Mouse (Mus musculus) embryonic facial prominence, embryonic 12.5 days (tissue): Measurements from ENCODE around the gene Pigg. TPM values are rescaled to one million over a fixed set of nuclear protein-coding genes. Genes with fewer than 3 reads are reported as not detected.

ENCODE experiments used
- ATAC-seq: fragments of 200-750 bp; cut with Nextera tagmentation; 2 replicates; pipeline ENCODE4 v1.8.0; 2017; ENCODE audit not compliant: insufficient number of reproducible peaks, insufficient read depth, low FRiP score, low TSS enrichment
- H3K27ac ChIP-seq: fragments of 300-500 bp; sonication (generic); 2 replicates; pipeline ENCODE4 v1.5.1; 2016; ENCODE audit warnings: mild to moderate bottlenecking
- H3K27me3 ChIP-seq: fragments of 300-500 bp; sonication (generic); 2 replicates; pipeline ENCODE4 v1.6.1; 2016; ENCODE audit warnings: mild to moderate bottlenecking, moderate library complexity
- H3K36me3 ChIP-seq: fragments of 300-500 bp; sonication (generic); 2 replicates; pipeline ENCODE4 v1.6.1; 2016; ENCODE audit warnings: mild to moderate bottlenecking
- H3K4me1 ChIP-seq: fragments of 300-500 bp; sonication (generic); 2 replicates; pipeline ENCODE4 v1.6.1; 2016
- H3K4me2 ChIP-seq: fragments of 300-500 bp; sonication (generic); replicated peaks from 2 replicates; pipeline ENCODE4 v1.6.1; 2016; ENCODE audit warnings: mild to moderate bottlenecking, moderate library complexity
- H3K4me3 ChIP-seq: fragments of 300-500 bp; sonication (generic); 2 replicates; pipeline ENCODE4 v1.5.1; 2016; ENCODE audit warnings: mild to moderate bottlenecking
- H3K9ac ChIP-seq: fragments of 300-500 bp; sonication (generic); 2 replicates; pipeline ENCODE4 v1.6.1; 2016; ENCODE audit warnings: mild to moderate bottlenecking, moderate library complexity
- H3K9me3 ChIP-seq: fragments of 300-500 bp; sonication (generic); 2 replicates; pipeline ENCODE4 v1.6.1; 2016; ENCODE audit warnings: mild to moderate bottlenecking, moderate library complexity
- WGBS: fragments of 180-500 bp; shearing (Covaris S2); methylation state at CpG from one replicate; pipeline ENCODE4 v1.1.7; 2016; 5-methylcytosine and 5-hydroxymethylcytosine counted together
- polyA plus RNA-seq: library from polyadenylated mRNA; unstranded; fragments of >200 nt; fragmentation: Nextera tagmentation; extraction: Ambion mirVana; gene quantifications from 2 replicates; pipeline ENCODE4 v1.2.1, GENCODE M21; 2016

Pigg gene
- polyA plus RNA-seq, 1 experiment from 2014 or later: 6.9 TPM

DNA sequence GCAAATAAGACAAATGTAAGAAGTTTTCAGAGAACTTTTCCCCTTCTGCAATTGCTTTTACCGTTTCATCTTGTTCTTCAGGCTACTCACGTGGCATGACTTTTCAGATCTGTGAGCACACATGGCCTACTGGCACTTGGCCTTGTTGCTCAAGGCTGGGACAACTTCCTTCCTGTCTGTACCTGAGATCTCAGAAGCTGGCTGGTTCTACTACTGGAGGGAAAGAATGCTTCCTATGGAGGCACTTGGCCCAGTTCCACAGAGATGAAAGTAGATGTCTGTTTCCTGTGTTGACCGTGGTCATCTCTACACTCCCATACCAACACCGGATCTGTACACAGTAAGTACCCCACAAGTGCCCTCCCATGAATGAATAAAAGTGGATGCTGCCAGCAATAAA lies 47.8 kb downstream of the Pigg start:
- WGBS: 87% methylated on average over 4 of the region's 4 CpGs
- Histone ChIP-seq H3K4me2 (no peak overlapping the region), H3K36me3 (no peaks in the 10 kb centered on the region), H3K9me3 (no peaks in the 10 kb centered on the region; the same call in 1 of the 2 replicates), H3K27me3 (peaks cover 28% of the 10 kb centered on the region), H3K27ac (no peak overlapping the region), H3K4me3 (no peak overlapping the region), H3K9ac (no peak overlapping the region), H3K4me1 (no peaks in the 10 kb centered on the region)
- ATAC-seq: no peak

DNA sequence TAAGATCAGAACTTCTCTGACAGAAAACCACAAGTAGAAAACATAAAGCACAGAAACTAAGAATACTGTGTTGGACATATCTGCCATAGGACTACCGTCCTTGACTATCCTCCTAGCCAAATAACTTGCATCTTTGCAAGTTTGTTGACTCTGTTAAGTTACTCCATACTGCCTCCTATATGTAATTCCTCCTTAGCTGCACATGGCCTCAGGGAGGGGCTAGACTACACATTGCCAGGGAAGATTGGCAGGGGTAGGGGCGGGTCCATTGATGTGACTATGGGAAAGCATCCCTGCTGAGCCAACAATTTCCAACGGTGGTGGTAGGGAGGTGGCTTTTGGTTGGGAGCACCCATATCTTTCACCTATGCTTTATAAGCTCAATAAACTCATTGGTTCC lies 49.9 kb downstream of the Pigg start:
- Histone ChIP-seq H3K27me3 (peaks cover 48% of the 10 kb centered on the region), H3K4me2 (no peak overlapping the region), H3K4me1 (peaks cover 11% of the 10 kb centered on the region; the same call in 1 of the 2 replicates), H3K4me3 (no peak overlapping the region), H3K9me3 (no peaks in the 10 kb centered on the region; the same call in 1 of the 2 replicates), H3K27ac (no peak overlapping the region), H3K36me3 (no peaks in the 10 kb centered on the region), H3K9ac (no peak overlapping the region)
- no peak for ATAC-seq
- 33% methylated on average over 3 of the region's 3 CpGs for WGBS

DNA sequence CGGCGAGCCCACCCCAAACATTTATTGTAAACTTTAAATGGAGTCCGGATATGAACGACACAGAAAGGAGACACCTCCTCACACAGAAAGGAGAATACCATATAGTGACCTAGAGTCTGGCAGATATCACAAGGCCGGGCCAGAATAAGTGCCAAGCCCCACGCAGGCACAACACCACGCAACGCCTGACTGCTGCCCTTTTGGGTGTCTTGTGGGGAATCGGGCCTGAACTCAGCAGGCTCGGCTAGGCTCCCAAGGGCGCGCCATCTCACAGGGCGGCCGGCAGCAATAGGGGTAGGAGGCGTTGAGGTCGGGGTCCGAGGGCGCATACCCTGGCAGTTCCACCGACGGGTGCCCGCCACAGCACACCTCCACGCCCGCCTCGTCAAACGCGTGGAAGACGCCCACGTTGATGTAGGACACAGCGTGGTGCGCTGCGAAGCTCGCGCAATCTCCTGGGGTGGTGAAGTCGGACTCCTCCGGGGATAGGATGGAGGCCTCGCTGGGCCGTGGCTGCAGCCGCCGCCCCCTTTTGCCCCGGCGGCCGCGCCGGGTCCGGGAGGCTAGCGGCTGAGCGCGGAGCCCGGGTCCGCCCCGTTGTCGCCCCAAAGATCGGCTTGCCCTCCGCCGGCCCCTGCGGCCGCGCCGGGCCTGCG lies 54.0 kb downstream of the Pigg start:
- Histone ChIP-seq H3K4me3 (peak overlapping the region; percentile 48), H3K27ac (no peak overlapping the region), H3K9ac (peak overlapping the region; percentile 58), H3K9me3 (no peaks in the 10 kb centered on the region), H3K4me2 (peak overlapping the region; percentile 93), H3K36me3 (no peaks in the 10 kb centered on the region), H3K4me1 (peaks cover 23% of the 10 kb centered on the region), H3K27me3 (peaks cover 85% of the 10 kb centered on the region)
- ATAC-seq: no peak
- 3% methylated on average over 59 of the region's 60 CpGs for WGBS

DNA sequence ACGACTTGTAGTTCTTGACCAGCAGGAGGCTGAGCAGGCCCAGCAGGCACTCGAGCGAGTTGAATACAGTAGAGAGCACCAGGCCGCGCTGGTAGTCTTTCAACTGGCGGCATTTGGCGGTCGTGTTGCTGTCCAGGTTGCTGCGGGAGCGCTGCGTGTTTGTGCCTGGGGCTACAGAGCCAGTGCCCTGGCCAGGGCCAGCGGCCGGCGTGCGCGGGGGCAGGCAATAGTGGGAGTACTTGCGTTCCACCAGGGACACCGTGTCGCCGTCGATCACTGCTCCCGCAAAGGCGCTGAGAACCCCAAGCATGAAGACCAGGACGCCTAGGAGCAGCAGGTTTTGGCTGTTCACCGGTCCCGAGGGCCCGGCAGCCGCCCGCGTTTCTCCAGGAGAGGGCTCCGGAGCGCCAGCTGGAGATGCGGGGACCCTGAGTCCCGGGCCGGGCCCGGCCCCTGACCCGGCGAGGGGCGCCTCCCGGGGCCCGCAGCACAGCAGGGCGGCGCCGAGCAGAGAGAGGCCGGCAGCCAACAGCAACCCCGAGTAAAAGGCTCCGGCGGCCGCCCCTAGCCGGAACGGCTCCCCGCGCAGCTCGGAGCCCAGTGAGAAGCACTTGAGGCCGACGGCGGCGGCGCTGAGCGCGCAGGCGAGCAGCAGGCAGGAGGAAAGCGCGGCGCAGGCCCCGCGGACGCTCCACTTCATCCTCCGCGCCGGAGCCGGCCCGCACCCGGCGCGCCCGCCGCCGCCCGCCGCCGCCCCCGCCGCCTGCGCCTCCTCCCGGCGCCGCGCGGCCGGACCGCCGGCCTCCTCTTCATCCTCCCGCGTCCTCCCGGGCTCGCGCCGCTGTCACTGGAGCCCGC lies 54.8 kb downstream of the Pigg start:
- Histone ChIP-seq H3K4me1 (peaks cover 23% of the 10 kb centered on the region), H3K4me3 (peak overlapping the region; percentile 48), H3K9me3 (no peaks in the 10 kb centered on the region), H3K27ac (no peak overlapping the region), H3K4me2 (peak overlapping the region; percentile 93), H3K9ac (peak overlapping the region; percentile 58), H3K27me3 (peaks cover 93% of the 10 kb centered on the region), H3K36me3 (no peaks in the 10 kb centered on the region)
- WGBS: 1% methylated on average over 57 of the region's 100 CpGs
- ATAC-seq: peak; percentile 36

DNA sequence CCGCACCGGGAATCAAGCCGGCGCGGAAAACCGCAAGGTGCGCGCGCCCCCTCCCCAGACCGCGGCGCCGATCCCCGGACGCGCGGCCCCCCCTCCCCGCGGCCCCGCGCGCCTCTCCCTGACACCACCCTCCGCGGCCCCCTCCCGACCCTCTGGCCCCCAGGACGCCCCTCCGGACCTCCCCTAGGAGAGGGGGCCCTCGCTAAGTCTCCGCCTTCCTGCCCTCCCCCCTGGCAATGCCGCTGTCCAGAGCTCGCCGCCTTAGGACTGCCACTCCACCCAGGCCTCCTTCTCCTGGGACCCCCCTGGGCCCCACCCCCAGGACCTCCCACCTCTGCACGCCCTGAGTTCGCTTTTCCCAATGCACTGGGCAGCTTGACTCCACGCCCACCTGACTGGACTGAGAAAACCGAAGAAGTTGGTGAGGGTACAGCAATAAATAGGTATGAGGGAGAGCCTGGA lies 55.5 kb downstream of the Pigg start, which contains the start of gene Gm42517:
TSS of gene Gm42517 (minus strand) at position 52 of the 462 bp plus-strand sequence.
- WGBS: 1% methylated on average over 34 of the region's 36 CpGs
- no peaks in the 10 kb centered on the region for H3K9me3 ChIP-seq
- no peak within 1 kb of the TSS for H3K27ac ChIP-seq
- peak within 1 kb of the TSS; percentile 58 for H3K9ac ChIP-seq
- peaks cover 95% of the 10 kb centered on the region for H3K27me3 ChIP-seq
- ATAC-seq: no peak; the same call in 1 of the 2 replicates
- H3K4me1 ChIP-seq: peaks cover 23% of the 10 kb centered on the region
- peak within 1 kb of the TSS; percentile 48 for H3K4me3 ChIP-seq
- no peaks in the 10 kb centered on the region for H3K36me3 ChIP-seq
- peak within 1 kb of the TSS; percentile 93 for H3K4me2 ChIP-seq

DNA sequence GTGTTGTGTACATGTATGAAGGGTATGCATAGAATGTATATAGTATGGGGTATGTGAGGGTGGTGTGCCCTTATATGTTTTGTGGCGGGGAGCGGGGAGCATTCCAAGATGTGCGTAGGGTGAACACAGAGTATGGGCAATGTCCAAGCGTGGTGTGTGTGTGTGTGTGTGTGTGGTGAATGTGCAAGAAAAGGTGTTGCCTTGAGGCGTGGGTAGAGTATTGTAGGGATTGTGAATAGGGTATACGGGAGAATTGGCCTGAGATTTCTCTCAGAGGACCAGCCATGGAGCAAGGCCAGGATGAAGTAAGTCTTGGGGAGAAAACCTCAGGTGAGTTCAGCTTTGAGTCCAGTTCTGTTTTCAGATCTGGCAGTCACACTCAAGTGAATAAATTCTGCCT lies 56.0 kb downstream of the Pigg start:
- Histone ChIP-seq H3K27me3 (peaks cover 95% of the 10 kb centered on the region), H3K9ac (no peak overlapping the region), H3K27ac (no peak overlapping the region), H3K4me2 (peak overlapping the region; percentile 93), H3K36me3 (no peaks in the 10 kb centered on the region), H3K4me3 (peak overlapping the region; percentile 48), H3K4me1 (peaks cover 23% of the 10 kb centered on the region), H3K9me3 (no peaks in the 10 kb centered on the region)
- ATAC-seq: no peak
- 3% methylated on average over 6 of the region's 6 CpGs for WGBS

DNA sequence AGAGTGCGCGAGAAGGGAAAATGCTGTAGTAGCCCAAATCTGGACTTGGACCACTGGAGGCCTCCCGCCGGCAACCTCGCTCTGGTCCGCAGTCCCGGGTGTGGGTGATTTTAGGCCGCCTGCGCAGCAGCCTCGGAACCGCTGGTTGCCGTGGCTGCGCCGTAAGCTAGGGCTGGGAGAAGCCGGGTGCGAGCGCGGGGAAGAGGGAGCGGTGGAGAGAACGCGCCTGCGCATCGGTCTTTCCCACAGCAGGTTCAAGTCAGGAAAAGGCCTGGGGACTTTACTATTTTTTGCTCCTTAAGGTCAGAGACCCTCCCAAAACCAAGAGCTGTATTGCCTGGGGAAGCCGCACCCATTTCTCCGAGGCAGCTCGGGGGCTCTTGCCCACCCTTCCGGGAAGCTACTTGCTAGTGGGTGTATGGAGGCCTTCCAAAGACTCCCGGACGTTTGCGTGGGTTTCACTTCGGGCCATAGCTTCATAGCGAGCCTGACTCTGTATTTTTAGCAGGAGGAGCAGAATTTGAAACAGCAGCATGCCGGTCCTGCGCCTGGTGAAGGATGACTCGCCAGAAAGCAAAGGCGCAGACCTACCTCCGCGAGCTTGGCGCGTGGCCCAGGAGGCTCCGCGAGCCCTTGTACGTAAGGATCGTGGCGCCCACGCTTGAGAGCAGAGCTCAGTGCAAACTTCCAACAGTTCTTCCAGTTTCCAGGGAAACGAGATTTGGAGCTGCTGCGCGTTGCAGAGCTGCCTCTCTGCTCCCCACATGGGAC lies 56.6 kb downstream of the Pigg start:
- Histone ChIP-seq H3K4me3 (peak overlapping the region; percentile 33), H3K27me3 (peaks cover 90% of the 10 kb centered on the region), H3K4me2 (peak overlapping the region; percentile 52), H3K9ac (no peak overlapping the region), H3K4me1 (peaks cover 23% of the 10 kb centered on the region), H3K36me3 (no peaks in the 10 kb centered on the region), H3K27ac (no peak overlapping the region), H3K9me3 (no peaks in the 10 kb centered on the region)
- under 1% methylated on average over 49 of the region's 49 CpGs for WGBS
- no peak for ATAC-seq

DNA sequence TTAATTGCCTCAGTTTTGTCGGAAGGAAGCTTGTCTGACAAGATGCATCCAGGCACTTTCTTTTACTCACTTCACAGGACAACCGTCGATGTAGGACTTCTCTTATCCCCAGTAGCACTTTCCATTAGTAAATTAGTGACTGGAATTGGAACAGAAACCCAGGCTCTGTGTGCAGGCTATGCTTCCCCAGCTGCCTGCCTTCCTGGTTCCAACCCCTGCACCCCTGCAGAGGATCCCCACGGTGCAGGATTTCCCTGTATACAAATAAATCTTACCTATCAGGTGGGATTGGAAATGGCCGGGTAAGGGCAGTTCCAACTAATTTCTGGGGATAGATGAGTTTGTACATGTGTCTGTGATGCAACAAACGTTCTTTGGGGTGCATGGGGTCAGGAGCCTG lies 57.6 kb downstream of the Pigg start:
- H3K27ac ChIP-seq: no peak overlapping the region
- H3K4me2 ChIP-seq: no peak overlapping the region
- 3% methylated on average over 6 of the region's 6 CpGs for WGBS
- no peak overlapping the region for H3K4me3 ChIP-seq
- H3K9me3 ChIP-seq: no peaks in the 10 kb centered on the region
- H3K27me3 ChIP-seq: peaks cover 83% of the 10 kb centered on the region
- no peak overlapping the region for H3K9ac ChIP-seq
- peaks cover 23% of the 10 kb centered on the region for H3K4me1 ChIP-seq
- no peaks in the 10 kb centered on the region for H3K36me3 ChIP-seq
- ATAC-seq: no peak

DNA sequence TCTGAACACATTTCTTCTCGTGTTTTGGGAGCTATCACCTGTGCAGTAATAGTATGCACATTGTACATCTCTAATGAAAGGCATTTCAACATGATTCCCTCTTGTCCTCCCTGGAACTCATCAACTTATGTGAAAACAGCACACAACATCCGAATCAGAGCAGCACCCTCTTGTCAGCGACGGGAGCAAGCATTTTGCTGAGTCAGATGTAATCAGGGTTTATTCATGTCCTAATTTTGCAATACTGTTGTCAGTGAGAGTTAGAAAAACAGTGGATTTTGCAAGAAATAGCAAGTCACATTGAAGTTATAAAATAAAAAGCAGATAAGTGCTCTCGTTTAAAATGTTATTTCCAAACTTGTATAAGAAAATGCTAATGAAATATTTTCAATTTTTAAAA lies 61.7 kb downstream of the Pigg start:
- Histone ChIP-seq H3K27ac (no peak overlapping the region), H3K27me3 (peaks cover 54% of the 10 kb centered on the region), H3K4me2 (no peak overlapping the region), H3K4me3 (no peak overlapping the region), H3K4me1 (peaks cover 2% of the 10 kb centered on the region; the same call in 1 of the 2 replicates), H3K9me3 (no peaks in the 10 kb centered on the region), H3K9ac (no peak overlapping the region), H3K36me3 (no peaks in the 10 kb centered on the region)
- WGBS: 59% methylated on average over 5 of the region's 5 CpGs
- no peak for ATAC-seq

DNA sequence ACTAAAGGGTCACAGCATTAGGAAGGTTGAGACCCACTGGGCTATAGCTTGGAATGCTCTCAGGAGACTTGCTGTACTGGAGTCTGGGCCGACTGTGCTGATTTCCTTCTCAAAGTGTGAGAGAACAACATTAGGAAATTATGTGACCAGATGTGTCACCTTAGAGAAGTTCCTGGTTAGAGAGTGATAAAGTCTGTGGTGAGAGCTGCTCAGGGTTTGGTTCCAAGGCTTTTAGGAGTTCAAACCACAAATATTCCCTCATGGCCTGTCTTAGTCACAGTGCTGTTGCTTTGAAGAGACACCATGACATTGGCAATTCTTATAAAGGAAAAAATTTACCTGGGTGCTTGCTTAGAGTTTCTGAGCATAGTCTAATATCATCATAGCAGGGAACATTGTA lies 63.6 kb downstream of the Pigg start:
- Histone ChIP-seq H3K4me3 (no peak overlapping the region), H3K4me1 (no peaks in the 10 kb centered on the region), H3K27ac (no peak overlapping the region), H3K9me3 (no peaks in the 10 kb centered on the region), H3K4me2 (no peak overlapping the region), H3K9ac (no peak overlapping the region), H3K36me3 (no peaks in the 10 kb centered on the region), H3K27me3 (peaks cover 34% of the 10 kb centered on the region)
- WGBS: 60% methylated on average over 1 of the region's 1 CpGs
- no peak for ATAC-seq

DNA sequence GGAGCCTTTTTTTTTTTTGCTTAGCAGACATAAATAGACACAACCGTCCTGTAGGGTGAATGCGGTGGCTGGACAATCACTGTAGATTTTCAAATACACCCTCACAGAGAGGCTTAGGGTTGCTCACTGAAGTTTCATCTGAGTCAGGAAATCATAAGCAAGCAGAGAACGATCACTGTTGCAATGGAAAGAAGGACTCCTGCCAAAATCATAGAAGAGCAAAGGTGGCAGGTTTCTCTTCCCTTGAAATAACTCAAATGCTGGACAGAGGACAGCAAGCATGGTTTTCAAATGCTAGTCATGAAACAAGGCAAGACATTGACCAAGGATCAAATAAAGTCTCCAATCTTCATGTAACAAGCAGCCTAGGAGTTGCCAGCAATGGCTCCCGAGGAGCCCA lies 65.9 kb downstream of the Pigg start:
- 85% methylated on average over 4 of the region's 4 CpGs for WGBS
- no peak for ATAC-seq
- Histone ChIP-seq H3K9me3 (no peaks in the 10 kb centered on the region), H3K27me3 (peaks cover 13% of the 10 kb centered on the region; the same call in 1 of the 2 replicates), H3K36me3 (no peaks in the 10 kb centered on the region), H3K4me1 (no peaks in the 10 kb centered on the region), H3K4me2 (no peak overlapping the region), H3K27ac (no peak overlapping the region), H3K9ac (no peak overlapping the region), H3K4me3 (no peak overlapping the region)
